Comparison of ENCODE assay signal across 7 mouse cellular contexts in the genomic region with DNA sequence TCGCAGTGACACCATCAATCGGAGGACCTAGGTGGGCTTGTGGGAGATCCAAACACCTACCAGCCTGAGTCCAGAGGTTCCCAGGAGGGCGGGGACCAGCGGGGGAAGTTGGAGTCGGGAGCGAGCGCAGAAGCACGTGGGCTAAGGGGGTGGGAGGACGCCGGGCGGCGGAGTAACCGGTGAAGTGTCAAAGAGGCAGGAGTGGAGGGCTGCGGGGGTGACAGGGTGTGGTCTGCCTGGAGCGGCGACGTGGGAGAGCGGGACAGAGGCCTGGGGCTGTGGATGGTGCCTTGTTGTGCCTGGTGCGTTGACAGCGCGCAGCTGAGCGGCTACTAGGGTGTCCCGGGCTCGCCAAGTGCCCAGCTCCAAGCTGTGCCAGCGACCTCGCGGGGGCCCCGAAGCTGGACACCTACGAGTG. TPM values are rescaled to one million over a fixed set of nuclear protein-coding genes. Genes with fewer than 3 reads are reported as not detected.
A peak's percentile ranks its signal among the peaks of the same experiment; 100 is the strongest.
DNase-seq lines count a peak whose midpoint lies in the region; ATAC-seq lines count a peak whose summit lies in the region.

TSS of gene Sema6d (plus strand) at position 157 of the 418 bp plus-strand sequence.

- H3K4me3 ChIP-seq in forebrain, embryonic 10.5 days, result peak within 1 kb of the TSS; percentile 65
- peak within 1 kb of the TSS; percentile 49 for H3K4me3 ChIP-seq in midbrain, embryonic 11.5 days (ENCODE audit: low read depth, low read length)

- H3K9me3 ChIP-seq in forebrain, embryonic 10.5 days, result no peaks in the 10 kb centered on the region
- H3K9me3 ChIP-seq in midbrain, embryonic 11.5 days (ENCODE audit: control insufficient read depth, low read length), result no peaks in the 10 kb centered on the region

- peak; percentile 6 for DNase-seq in thymus, postnatal 4 days
- no peak for DNase-seq in thymus, postnatal 14 days
- DNase-seq in forebrain, embryonic 10.5 days (ENCODE audit: extremely low spot score, low spot score), result peak; percentile 42
- DNase-seq in heart, postnatal 36 days, result peak; percentile 2 to 5
- DNase-seq in left cerebral cortex, postnatal 14 days (ENCODE audit: low spot score in 2 of 2), result peak; percentile 12 to 43
- DNase-seq in midbrain, embryonic 11.5 days (ENCODE audit: low spot score, missing footprints), result peak; percentile 90
- no peak for DNase-seq in urinary bladder, postnatal 10 days (ENCODE audit: low spot score)

- H3K36me3 ChIP-seq in forebrain, embryonic 10.5 days (replicated peaks), result no peaks in the 10 kb centered on the region
- H3K36me3 ChIP-seq in midbrain, embryonic 11.5 days (ENCODE audit: control insufficient read depth, insufficient read depth, low read length), result no peaks in the 10 kb centered on the region

- ATAC-seq in midbrain, embryonic 11.5 days (ENCODE audit: low FRiP score), result peak; percentile 75

- intact Hi-C loops in heart, postnatal 36 days (cut with DNase I), result no loop called here
- intact Hi-C loops in left cerebral cortex, postnatal 14 days (cut with DNase I), result loop anchor here (2.0 to 10.0 kb wide), 3 partner anchors 779 to 1265 kb away; no protein-coding TSS in a partner anchor

- peak within 1 kb of the TSS; percentile 97 for H3K4me2 ChIP-seq in midbrain, embryonic 11.5 days

- H3K27me3 ChIP-seq in forebrain, embryonic 10.5 days (ENCODE audit: poor library complexity, severe bottlenecking), result peaks cover 71% of the 10 kb centered on the region
- H3K27me3 ChIP-seq in midbrain, embryonic 11.5 days (ENCODE audit: control insufficient read depth, insufficient read depth, low read length), result peaks cover 27% of the 10 kb centered on the region

- peak within 1 kb of the TSS; percentile 59 for H3K9ac ChIP-seq in midbrain, embryonic 11.5 days (ENCODE audit: low read length)

- WGBS in forebrain, embryonic 10.5 days, result 2% methylated on average over 29 of the region's 29 CpGs
- 1% methylated on average over 27 of the region's 29 CpGs for WGBS in midbrain, embryonic 11.5 days

- H3K27ac ChIP-seq in forebrain, embryonic 10.5 days, result peak within 1 kb of the TSS; percentile 26
- H3K27ac ChIP-seq in midbrain, embryonic 11.5 days (ENCODE audit: low read depth, low read length), result no peak within 1 kb of the TSS

- peaks cover 17% of the 10 kb centered on the region for H3K4me1 ChIP-seq in forebrain, embryonic 10.5 days
- H3K4me1 ChIP-seq in midbrain, embryonic 11.5 days (ENCODE audit: control insufficient read depth, insufficient read depth, low read length), result 0 out of 2 replicates have a peak, but pooled peaks cover 4% of the 10 kb centered on the region

RNA-seq across cellular contexts. Expression of gene Sema6d, which starts in this region (rescaled TPM):
- polyA plus RNA-seq in forebrain, embryonic 10.5 days (2016; fragmentation: Nextera tagmentation; extraction: Ambion mirVana), result 4.0 and 4.8 TPM in 2 replicates
- total RNA-seq in heart, postnatal 36 days (2021), result 10 to 100 TPM; 16.2 to 19.5 TPM
- 10 to 100 TPM; 52.4 to 63.3 TPM for total RNA-seq in left cerebral cortex, postnatal 14 days (2021)
- polyA plus RNA-seq in midbrain, embryonic 11.5 days (2014; fragmentation: Nextera tagmentation; extraction: Ambion mirVana), result 11.1 and 12.2 TPM in 2 replicates

Comparison
In these comparisons a context has a peak if more than half of its experiments do, and no peak if none do; other contexts are left out.
1. DNase-seq: peak in thymus, postnatal 4 days (single experiment), forebrain, embryonic 10.5 days (single experiment), heart, postnatal 36 days (2 of 2), left cerebral cortex, postnatal 14 days (2 of 2) and midbrain, embryonic 11.5 days (single experiment); none in thymus, postnatal 14 days (single experiment) and urinary bladder, postnatal 10 days (single experiment).